Mouse (Mus musculus) kidney, adult 11 months (tissue): ENCODE results near the gene Slc30a1.

ENCODE experiments used
- DNase-seq: peaks from one replicate; pipeline ENCODE4 v3.0.0; 2022

Gene Slc30a1

DNA sequence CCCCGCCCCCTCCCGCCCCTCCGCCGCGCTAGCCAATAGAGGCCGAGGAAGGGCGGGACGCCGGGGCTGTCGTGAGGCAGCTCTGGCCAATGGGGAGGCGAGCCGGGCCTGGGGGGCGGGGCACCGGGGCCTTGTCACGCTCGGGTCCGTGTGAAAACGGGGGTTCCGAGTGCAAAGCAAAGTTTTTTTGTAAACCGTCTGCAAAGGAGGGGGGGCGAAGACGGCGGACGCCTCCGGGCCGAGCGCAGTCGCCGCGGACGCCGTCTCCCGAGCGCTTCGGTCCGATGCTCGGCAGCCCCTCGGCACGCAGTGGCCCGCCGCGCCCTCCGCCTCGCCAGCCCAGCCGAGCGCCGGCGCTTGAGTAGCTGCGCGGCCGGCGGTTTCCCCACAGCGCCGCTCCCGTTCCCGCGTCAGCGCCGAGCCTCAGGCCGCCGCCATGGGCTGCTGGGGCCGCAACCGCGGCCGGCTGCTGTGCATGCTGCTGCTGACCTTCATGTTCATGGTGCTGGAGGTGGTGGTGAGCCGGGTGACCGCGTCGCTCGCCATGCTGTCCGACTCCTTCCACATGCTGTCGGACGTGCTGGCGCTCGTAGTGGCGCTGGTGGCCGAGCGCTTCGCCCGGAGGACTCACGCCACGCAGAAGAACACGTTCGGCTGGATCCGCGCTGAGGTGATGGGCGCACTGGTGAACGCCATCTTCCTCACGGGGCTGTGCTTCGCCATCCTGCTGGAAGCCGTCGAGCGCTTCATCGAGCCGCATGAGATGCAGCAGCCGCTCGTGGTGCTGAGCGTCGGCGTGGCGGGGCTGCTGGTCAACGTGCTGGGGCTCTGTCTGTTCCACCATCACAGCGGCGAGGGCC lies at the start of gene Slc30a1:
Gene Slc30a1 (plus strand): TSS at position 197 of the 860 bp plus-strand sequence.
- peak; percentile 97 for DNase-seq

DNA sequence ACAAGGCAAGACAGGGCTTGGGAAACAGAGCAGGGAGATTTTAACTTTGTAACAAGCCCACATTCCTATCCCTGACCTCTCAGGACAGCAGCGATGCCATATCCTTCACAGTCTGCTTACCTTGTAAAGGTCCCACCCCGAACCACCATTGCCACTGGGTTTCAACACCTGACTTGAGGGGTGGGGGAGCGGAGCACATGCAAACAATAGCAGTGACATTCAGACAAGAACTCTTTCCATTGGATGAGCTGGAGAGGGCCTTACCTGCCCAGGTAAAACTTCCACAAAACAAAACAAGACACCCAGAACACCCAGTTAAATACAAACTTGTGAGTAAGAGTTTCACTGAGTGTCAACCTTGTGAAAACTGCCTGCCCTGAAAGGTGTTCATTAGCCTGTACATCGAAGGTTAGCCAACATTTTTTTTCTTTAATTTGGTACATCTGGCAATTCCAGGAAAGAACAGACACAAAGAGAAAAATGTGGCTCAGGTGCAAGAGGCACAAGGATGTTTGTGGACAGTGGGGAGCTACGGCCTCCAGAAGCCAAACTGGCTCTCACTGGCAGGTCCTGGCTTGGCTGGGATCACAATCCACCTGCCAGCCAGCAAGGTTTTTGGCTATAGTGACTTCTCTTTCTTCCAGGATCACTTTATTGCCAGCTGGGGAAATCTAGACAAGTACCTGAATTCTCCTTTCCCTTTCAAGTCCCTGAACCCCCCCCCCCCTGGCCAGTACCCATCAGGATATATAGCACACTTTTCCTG lies 49.5 kb upstream of the Slc30a1 start:
- peak; percentile 55 for DNase-seq

DNA sequence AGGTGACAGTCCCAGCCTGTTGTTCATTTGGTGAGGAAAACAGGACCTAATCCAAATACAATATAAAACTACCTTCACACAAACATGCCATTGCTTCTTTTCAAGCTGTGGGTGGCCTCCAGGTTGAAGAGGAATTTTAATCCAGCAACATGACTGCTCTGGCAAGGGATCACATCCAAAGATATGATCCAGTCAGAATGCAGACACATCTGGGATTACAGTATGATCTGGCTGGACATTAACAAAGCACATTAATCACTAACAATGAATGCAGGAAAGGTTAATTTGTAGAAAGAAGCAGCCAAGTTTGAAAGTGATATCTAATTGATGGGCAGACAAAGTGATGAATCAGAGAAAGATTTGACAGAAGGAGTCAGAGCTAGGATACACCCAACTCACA lies 48.4 kb upstream of the Slc30a1 start:
- peak; percentile 30 for DNase-seq

DNA sequence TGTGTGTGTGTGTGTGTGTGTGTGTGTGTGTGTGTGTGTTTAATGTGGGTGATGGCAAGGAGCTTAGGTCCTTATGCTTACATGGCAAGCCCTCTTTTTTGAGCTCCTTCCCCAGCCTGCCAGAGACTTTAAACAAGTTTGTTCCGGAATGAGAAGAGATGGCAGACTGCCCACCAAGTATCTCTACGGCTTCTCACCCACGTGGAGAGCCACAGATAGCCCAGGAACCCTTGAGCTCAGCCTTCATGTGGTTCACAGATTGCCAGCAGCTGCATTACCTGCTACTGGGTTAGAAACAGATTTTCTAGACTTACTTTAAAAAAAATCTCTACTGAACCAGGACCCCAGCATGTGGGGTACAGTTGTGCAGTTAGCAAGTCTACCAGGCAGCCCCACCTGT lies 46.7 kb upstream of the Slc30a1 start:
- no peak for DNase-seq

DNA sequence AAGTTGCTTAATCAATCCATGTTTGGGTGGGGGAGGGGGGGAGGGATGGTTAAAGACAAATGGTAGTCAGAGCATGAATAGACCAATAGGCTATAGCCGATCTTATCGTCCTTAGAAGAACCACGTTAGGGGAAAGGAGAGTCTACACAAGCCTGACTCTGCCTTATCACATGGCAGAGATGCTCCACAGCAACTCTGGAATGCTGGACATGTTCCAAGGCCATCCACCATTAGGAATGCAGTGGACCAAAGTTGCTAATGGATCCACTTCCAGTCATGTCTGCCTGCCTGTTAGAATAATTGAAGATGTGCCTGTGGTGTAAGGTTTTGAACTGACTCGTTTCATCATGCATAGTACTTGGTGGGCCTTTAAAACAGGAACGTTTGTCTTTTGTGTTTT lies 45.3 kb upstream of the Slc30a1 start:
- no peak for DNase-seq

DNA sequence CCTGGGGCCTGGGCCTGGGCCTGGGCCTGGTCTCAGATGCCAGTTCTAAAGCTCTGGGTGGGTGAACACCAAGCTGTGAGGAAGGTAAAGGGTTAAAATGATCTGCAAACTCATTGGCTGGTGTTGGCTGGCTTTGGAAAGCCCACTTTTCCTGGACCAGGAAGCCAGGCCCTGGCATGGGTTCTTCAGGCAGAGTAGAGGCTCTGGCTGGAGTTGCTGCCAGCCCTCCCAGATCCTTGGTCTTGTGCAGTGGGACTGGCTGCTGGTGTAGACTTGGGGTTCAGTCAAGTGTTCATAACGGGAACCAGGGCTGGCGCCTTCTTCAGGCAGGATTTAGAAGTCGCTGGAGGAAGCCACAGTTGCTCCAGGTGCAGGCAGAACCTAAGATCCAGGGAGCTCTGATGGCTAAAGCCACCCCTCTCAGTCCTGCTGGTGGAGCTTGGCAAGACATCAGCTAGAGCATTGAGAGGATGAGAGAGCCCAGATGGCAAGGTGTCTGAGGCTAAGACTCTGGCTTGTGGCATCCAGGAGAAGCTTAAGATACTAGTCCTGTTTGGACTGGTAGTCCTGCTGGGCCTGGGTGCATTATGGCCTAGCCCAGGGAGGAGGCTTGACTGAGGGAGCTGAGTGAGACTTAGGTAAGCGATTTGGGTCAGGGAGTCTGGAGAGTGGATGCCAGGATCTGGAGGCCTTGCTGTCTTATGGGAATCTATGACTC lies 42.6 kb upstream of the Slc30a1 start:
- DNase-seq = no peak

DNA sequence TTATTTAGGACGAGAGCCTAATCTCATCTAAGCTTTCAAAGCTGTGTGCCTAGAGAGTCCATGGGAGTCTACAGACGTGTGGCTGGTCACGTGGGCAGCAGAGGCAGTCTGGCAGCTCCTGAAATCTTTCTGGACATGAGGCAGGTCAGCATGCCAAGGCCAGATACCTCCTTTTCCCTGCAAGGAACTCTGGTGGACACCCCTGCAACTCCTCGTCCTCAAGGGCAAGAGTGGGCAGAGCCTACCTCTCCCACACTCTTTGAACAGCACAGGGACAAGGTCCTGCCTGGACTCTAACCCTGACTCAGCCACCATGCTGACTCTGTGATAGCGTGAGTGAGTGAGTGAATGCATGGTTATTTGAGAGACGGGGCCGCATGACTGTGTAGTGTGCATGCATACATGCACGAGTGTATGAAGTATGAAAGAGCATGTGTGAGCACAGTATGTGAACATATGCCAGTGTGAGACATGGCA lies 42.0 kb upstream of the Slc30a1 start:
- no peak for DNase-seq

DNA sequence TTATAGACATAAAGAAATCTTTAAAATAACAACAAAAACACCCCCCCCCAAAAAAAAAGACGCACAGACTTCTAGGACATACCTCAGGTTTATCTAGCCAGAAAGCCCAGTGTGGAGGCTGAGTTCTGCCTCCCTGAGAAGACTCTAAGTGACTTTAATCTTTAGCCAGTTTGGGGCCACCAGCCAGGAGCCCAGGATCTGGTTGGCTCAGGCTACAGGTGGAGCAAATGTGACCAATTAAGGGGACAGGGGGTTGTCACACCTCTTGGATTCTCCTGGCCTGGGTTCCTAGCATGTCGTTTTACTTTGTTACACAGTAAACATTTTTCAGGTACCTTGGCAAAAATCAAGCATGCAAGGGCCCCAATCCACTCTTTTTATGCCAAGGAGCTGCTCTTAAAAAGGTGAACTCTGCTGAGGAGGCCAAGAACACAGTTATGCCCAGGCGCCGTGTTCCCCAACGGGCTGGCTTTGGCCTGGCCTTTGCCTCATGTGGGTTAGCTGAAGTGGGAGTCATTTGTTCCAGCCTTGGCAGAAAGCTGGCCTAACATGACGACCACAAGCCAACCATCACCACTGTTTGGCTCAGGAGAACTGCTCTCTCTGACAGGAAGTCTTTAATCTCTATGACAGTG lies 34.4 kb upstream of the Slc30a1 start:
- peak; percentile 71 for DNase-seq

DNA sequence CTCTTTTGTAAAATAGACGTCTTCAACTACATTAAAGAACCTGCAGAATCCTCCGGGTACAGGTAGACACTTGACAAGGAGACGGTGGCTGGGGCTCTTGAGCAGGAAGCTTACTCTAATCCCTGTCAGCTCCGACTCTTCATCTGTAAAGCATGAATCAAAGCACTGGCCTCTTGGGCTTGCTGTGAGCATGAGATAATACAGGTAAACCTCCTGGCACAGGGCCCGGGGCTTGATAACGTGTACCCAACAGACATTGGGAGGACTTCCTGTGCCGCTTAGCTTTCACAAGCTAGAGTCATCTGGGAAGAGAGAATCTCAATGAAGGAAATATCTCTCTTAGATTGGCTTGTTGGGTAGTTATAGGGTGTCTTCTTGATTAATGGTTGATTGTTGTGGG lies 31.6 kb upstream of the Slc30a1 start:
- DNase-seq = no peak

DNA sequence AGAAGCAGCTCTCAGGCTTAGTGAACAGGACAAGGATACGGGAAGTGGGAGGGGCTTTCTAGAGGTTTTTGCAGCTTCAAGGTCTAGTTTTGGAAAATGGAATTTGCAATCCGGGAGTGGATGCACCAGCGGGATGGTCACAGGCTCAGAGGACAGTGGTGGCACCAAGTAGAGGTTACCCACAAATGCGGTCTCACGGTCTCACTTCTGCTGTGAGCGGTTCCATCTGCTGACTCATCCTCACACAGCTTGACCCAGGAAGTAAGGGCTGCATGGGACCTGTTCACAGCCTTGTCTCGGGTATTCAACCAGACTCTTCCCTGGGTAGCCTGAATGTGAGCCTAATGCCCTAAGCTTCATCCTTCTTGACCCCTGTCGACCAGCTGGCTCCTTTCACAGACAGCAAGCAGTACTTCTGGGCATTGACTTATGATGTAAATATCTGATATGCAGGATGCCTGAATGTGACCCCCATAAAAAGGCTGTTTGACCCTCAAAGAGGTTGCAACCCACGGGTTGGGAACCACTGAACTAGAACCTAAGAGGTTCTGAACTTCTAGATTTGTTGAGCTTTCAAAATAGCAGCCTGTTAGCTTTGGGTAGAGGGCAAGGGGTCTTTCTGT lies 30.8 kb upstream of the Slc30a1 start:
- no peak for DNase-seq

DNA sequence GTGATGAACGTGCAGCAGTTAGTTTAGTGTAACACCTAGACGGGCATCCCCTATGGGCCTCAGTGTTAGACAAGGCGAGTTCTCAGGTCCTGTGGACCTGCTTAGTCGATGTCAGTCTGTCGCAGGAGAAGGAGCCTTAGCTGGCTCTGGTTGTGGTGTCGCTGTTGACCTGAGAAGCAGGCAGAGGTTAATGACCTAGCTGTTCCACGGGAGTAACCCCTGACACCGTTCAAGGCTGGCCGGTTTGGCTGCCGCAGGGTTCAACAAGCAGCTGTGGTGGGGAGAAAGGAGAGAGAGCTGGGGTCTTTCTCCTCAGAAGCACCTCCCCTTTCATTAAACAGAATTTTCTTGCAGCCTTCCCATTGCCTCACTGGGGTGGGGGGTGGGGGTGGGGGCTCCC lies 28.9 kb upstream of the Slc30a1 start:
- DNase-seq = no peak

DNA sequence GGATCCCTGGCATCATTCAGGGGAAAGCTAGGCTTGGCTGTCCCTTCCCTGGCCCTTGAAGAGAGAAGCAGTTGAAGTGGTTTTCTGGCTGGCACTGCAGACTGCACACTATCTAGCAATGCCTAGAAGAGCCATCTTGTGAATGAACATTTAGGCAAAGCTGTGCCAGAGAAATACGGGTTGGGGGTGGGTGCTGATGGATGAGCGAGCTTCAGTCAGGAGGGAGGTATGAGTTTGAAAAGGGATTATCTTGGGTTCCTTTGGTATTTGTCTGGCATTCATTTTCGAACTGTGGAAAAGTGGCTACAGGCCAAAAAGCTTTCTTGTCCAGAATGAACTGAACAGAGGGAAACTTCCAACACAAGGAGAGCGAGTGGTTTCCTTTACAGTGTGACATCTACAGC lies 28.0 kb upstream of the Slc30a1 start:
- DNase-seq = no peak

DNA sequence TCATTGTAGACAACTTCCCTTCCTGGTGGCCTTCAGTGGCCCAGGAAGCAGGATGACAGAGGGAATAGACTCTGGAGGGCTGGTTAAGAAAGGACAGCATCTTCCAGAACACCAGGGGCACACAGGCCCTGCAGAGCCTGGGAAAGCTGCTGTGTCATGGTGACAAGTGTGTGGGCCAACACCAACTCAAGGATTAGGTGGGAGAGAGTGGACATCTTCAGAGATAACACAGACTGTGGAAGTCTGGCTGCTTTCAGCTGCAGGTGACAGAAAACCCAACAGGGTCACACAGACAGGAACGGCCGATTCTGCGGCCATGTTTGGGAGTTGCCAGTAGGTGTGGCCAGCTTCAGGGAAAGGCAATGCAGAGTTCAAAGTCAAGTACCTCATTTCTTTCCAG lies 26.3 kb upstream of the Slc30a1 start:
- DNase-seq = no peak

DNA sequence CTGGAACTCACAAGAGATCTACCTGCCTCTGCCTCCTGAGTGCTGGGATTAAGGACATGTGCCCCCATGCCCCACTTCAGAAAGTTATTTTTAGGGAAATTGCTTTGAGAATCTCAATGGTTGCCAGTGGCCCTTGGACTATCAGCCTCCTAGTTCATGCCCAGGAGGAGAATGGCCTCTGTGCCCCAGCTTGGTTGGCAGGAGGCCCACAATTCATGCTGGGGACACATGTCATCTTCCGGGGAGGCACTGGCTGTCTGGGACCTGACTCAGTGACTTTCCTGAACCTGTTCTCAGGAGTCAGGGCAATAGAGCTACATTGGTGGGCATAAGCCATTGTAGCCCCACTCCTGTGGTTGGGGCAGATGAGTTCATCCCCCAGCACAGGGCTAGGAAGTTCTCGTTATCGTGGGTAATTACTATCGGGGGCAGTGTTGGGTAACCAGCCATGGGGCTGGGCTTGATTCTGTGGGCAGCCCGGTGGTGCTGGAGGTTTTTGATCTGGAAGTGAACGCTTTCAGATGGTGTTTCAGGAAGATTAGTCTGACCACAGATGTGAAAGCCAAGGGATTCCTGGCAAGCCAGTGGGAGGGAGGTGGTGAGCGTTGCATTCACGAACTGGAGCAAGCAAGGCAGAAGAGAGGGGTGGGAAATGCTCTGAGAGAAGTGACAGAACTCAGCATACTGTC lies 25.5 kb upstream of the Slc30a1 start:
- DNase-seq = peak; percentile 37

DNA sequence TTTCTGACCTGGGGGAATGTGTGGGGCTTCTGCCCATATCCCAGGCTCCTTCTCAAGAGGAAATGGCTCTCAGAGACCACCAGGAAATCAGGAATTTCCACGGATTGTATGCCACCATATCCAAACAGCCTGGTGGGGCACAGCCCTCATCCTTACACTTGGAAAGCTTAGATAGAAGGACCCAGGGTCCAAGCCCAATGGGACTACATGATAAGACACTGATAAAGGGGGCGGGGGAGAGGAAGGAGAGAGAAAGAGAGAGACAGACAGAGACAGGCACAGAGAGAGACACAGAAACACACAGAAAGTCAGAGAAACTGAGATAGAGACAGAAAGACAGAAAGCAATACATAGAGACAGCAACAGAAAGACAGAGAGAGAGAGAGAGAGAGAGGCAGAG lies 24.9 kb upstream of the Slc30a1 start:
- no peak for DNase-seq

DNA sequence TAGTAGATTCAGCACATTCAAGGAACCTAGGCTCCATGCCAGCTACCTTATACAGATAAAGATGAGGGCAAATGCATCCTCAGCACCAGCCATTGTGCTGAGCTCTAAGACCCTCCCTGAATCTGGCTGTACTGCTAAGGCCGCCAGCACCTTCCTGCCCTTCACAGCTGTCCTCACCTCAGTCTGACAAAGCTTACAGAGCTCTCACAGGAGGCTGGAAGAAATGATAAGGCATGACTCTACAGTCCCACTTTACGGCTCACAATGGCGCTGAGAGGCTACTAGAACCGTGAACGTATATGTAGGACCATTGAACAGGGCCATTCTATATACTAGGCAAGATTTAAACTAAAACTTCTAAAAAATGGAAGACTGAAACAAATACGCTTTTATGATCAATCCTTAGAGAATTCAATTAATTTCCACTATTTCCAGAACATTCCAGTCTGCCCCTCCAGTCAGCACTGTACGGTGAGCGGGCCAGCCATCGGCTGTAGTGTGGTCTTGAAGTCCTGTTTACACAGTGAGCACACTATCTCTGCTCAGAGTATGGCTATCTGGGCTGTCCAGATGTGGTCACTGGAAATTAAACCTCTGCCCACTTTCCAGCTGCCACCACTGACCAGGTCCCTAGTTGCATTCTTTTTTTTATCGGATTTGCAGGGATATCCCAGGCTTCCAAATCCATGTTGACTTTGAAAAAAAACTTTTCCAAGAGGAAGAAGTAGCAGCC lies 23.9 kb upstream of the Slc30a1 start:
- DNase-seq = no peak

DNA sequence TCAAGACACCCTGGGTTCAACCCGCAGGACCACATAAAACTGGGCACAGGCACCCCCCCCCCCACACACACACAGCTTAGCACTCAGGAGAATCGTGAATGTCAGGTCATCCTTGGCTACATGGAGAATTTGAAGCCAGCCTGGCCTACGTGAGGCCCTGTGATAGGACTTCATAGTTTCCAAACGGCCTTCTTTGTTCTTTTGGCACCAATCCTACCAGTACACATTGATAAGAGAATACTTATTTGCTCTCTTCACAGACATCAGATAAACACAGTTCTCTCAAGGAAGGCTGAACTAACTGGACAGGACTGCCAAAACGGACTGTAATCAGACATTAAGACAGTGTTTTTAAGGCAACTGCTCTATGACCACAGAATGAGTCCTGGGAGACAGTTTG lies 22.9 kb upstream of the Slc30a1 start:
- DNase-seq = no peak

DNA sequence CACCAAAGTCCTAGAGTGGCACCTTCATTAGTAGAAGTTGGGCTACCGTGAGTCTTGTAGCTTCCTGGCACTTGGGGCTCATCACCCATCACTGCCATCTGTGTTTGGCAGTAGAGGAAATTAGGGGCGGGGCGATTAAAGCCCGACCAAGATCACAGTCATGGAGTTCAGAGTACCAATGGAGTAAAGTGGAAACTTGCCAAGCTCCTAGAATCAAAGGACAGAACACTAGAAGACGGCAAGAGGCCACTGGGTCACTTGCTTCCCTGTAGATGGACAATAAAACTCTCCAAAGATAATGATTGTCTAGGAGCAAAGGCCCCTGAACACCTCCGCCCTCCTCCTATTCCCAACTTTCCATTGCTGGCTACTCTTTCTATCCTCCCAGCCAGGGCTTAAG lies 14.7 kb upstream of the Slc30a1 start:
- DNase-seq = peak; percentile 37

DNA sequence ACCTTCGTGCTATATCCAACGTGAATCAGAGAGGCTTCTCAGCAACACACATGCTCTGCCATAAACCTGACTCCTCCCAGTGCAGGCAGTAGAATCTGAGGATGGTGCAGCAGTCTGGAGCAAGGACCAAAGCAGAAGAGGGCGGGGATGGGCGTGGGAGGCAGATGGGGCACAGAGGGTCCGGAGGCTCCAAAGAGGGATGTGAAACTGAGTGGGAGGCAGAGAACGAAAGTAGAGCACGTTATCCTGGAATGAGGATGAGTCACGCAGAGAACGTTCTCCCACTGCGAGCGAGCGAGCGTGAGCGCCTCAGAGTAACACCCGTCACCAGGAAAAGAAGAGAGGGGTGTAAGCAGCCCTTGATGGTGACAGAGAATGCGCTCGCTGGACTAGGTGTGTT lies 12.2 kb upstream of the Slc30a1 start:
- DNase-seq = no peak

DNA sequence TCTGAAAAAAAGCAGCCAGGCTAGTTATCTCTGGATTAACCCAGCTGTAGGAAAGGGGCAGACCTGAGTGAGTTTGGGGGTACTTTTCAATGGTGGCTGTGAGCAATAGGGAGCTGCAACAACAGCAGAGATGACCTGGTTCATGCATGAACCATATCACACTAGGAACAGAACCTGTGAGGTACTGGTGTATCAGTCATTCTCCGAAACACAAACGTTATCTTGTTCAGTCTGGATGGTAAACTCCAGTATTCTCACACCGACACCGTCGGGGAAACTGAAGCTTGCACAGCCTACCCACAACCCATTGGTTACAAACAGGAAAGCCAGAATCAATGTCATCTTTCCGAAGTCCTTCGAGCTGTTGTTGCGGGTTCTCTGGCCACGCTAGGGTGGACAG lies 11.7 kb upstream of the Slc30a1 start:
- DNase-seq = no peak
